Mouse (Mus musculus): ENCODE measurements around the gene Slc25a26.

The Slc25a26 gene

DNA sequence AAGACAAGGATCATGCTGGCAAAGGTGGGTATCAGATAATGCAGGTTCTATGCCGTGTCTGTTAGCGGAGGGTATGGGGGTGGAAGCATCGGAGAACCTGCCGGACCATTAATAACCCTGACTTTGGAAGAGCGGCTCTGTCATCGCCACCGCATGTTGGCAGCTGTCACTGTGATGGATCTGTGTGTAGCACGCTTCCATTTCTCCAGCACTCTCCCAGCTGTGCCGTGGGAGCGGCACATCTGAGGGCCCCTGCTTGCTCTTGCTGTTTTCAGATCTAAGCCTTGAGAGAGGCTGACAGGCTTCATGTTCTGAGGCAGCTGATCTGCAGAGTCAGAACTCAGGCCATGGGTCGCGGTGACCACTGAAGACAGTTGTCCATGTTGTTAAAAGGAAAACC lies 98.3 kb downstream of the Slc25a26 start:
- DNase-seq (ENCODE audit: extremely low spot score, low read depth, low spot score), result no peak

- no peak for DNase-seq (ENCODE audit: extremely low spot score, low read depth, low spot score)
Observed at GRCm38 (mm10) chr6:94599016-94599415, 98.9 kb downstream of the Slc25a26 start.

DNA sequence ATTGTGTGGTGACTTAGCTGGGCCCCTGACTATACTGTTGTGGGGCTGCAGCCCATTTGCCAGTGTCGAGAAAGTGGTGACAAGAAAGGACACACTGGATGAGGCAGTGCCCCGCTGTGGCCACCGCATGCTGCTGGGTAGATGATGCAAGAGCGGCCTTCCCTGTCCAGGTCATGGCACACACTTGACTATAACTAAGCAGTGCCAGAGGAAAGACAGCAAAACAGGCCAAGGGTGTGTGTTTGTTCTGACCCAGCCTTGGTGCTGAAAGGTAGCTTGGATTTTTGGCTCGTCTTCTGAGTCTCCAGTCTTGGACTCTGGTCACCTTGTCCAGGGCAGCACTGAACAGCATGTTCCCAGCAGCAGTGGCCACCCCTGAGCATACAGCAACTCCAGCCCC lies 101.0 kb downstream of the Slc25a26 start:
- no peak for DNase-seq (ENCODE audit: extremely low spot score, low read depth, low spot score)

GRCm38 (mm10) chr6:94601811-94602210 lies 101.7 kb downstream of the Slc25a26 start:
- no peak for DNase-seq (ENCODE audit: extremely low spot score, low read depth, low spot score)

DNA sequence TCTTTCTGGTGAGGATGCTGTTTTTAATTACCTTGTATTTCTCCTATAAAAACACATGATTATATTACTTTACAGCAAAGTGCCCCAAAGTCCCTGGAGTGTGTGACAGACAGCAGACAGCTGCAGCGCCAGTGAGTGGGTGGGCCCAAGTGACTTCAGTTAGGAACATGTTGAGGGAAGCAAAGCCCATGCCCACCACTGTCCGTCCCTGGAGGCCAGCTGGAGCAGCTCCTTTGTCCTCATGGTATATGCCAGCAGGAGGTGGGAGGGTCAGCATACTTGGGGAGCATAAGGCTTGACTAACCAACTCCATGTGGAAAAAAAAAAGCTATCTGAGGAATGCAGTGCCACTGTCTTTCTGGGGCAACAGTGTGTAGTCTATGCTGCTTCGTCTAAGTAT lies 103.9 kb downstream of the Slc25a26 start:
- no peak for DNase-seq (ENCODE audit: extremely low spot score, low read depth, low spot score)

- no peak for DNase-seq (ENCODE audit: extremely low spot score, low read depth, low spot score)
Observed at GRCm38 (mm10) chr6:94604546-94604945, 104.4 kb downstream of the Slc25a26 start.

DNA sequence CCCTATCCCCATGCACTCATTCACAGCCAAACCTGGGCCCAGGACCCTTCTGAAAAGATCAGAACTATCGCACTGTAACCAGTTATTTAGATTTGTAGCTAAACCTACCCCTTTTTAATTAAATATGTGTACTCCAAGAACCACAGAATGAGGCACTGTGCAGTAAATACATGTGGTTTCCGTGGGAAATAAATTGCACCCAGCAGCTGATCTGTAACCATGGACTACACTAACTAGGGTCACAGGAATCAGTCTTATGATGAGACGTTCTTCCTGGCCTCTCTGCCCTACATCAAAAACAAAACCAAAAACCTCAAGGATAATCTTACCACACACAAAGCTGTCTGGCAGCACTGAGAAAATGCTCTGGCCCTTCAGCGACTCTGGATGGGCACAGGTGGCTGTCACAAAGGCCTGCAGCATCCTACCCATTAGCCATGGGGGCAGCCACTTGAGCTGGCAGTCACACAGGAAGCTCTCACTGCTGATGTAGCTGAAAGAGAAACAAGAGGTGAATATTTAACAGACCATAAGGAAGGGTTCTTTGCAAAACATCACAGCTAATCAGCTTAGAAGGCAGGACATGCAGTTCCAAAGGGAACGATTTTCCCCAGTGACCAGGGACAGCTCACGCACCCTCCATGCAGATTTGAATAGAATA lies 113.2 kb downstream of the Slc25a26 start:
- DNase-seq (ENCODE audit: extremely low spot score, low read depth, low spot score), result no peak

GRCm38 (mm10) chr6:94614346-94614745 lies 114.2 kb downstream of the Slc25a26 start:
- DNase-seq (ENCODE audit: extremely low spot score, low read depth, low spot score), result no peak

GRCm38 (mm10) chr6:94615936-94616335 lies 115.8 kb downstream of the Slc25a26 start:
- no peak for DNase-seq (ENCODE audit: extremely low spot score, low read depth, low spot score)

DNA sequence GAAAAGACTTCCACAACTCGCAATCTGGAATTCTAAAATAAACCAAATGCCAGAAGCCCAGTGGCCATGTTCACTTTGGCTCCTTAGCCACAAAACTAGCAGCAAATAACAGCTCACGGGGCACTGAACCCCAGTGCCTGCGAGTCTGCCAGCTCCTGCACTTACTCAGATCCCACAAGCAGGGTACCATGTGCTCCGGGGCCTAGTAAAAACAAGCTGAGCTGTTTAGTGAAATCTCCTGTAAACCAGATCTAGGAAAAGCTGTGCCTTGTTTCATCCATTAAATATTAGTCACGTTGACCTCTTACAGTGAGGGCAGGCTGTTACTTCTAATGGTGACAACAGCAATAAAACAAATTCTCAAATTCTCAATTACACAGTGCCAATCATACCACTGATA lies 118.5 kb downstream of the Slc25a26 start:
- no peak for DNase-seq (ENCODE audit: extremely low spot score, low read depth, low spot score)

GRCm38 (mm10) chr6:94620287-94620686 lies 120.2 kb downstream of the Slc25a26 start:
- DNase-seq (ENCODE audit: extremely low spot score, low read depth, low spot score), result no peak

GRCm38 (mm10) chr6:94620801-94621301 lies 120.7 kb downstream of the Slc25a26 start:
- no peak for DNase-seq (ENCODE audit: extremely low spot score, low read depth, low spot score)

- no peak for DNase-seq (ENCODE audit: extremely low spot score, low read depth, low spot score)
Observed at GRCm38 (mm10) chr6:94622983-94623382, 122.9 kb downstream of the Slc25a26 start.

DNA sequence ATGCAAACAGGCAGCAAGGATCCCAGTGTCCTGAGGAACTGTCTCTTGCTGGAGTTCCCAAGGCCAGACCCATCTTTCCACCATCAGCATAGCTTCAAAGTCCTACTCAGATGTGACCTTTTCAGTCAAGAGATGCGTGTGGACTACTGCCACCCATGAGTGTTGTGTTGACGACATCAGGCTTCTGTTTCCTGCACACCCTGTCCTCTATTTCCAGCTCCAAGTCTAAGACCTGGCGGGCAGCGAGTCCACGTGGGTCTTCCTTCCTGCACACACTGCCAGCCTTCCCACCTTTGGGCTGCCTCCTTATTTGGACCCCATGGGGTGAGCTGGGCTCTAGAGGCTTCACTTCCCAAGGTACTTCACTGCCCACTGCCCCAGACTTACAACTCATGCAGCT lies 124.4 kb downstream of the Slc25a26 start:
- no peak for DNase-seq (ENCODE audit: extremely low spot score, low read depth, low spot score)

DNA sequence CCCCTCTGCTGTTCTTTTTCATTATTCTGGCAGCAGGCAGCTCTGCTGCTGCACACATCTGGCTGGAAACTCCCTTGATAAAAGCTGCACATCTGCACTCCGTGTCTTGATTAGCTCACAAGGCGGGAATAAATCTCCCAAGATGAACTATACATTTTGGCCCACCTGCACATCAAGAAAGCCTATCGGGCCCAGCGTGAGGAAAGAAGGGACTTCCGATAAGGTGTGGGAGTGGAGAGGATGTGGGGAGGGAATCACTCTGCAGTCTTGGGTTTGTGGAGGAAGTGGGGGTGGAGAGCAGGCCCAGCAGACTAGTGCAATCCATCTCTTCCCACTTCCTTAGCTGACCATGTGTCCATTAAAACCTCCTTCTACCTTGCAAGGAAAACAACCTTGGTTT lies 125.8 kb downstream of the Slc25a26 start:
- DNase-seq (ENCODE audit: extremely low spot score, low read depth, low spot score), result no peak

GRCm38 (mm10) chr6:94626807-94627206 lies 126.7 kb downstream of the Slc25a26 start:
- DNase-seq (ENCODE audit: extremely low spot score, low read depth, low spot score), result no peak

GRCm38 (mm10) chr6:94627714-94628595 lies 127.8 kb downstream of the Slc25a26 start:
- DNase-seq (ENCODE audit: extremely low spot score, low read depth, low spot score), result peak; percentile 87

- DNase-seq (ENCODE audit: extremely low spot score, low read depth, low spot score), result no peak
Observed at GRCm38 (mm10) chr6:94628787-94629186, 128.7 kb downstream of the Slc25a26 start.

DNA sequence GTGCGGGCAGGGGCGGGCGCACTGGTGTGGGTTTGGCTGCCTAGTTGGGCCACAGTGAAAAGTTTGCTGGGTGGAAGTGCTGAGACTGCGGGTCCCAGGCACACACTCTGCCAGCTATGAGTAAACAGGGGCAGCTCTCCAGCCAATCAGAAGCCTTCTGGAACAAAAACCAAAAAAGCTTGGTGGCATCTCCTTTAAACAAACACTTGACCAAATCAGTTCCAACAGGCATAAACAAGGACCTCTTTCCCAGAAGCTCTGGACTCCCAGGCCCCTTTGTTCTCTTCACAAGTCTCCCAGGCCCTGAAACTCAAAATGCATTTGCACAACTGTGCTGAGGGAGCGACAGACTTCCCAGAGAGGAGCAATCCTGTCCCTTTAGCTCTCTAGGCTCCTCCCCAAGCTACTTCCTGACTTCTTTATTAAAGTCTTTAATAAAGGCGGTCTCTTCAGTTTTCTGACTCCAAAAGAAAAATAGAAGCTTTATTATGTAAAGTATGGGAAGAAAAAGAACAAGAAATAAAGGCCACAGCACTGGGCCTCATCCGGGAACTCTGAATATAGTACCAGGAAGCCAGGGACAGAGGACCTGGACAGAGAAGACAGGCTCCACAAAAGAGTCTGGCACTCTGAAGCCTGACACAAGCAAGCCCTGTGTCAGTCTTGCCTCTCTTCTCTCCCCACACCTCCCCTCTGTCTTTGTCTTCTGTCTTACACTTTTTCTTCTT lies 131.1 kb downstream of the Slc25a26 start:
- DNase-seq (ENCODE audit: extremely low spot score, low read depth, low spot score), result no peak

GRCm38 (mm10) chr6:94631779-94632082 lies 131.6 kb downstream of the Slc25a26 start:
- no peak for DNase-seq (ENCODE audit: extremely low spot score, low read depth, low spot score)

DNA sequence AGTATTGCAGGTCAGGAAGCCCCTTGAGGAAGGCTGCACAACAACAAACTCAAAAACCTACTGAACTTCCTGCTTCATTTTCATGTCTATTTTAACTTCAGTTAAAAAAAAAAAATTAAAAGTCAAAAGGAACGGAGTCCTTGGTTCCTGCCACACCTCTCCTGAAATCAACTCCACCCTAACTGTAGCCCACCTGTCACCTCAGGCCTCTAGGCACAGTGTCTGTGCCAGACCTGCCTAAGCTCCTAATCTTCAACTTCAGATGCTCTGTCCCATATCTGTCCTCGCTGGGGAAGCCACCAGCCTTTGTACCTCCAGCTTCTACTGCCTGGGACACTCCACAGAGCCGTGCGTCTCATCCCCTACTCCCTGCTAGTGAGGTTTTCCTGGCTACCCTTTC lies 134.1 kb downstream of the Slc25a26 start:
- DNase-seq (ENCODE audit: extremely low spot score, low read depth, low spot score), result no peak

- no peak for DNase-seq (ENCODE audit: extremely low spot score, low read depth, low spot score)
Observed at GRCm38 (mm10) chr6:94634710-94635109, 134.6 kb downstream of the Slc25a26 start.

All from hindlimb bud, embryonic 11.5 days (tissue).